In the genomic region with DNA sequence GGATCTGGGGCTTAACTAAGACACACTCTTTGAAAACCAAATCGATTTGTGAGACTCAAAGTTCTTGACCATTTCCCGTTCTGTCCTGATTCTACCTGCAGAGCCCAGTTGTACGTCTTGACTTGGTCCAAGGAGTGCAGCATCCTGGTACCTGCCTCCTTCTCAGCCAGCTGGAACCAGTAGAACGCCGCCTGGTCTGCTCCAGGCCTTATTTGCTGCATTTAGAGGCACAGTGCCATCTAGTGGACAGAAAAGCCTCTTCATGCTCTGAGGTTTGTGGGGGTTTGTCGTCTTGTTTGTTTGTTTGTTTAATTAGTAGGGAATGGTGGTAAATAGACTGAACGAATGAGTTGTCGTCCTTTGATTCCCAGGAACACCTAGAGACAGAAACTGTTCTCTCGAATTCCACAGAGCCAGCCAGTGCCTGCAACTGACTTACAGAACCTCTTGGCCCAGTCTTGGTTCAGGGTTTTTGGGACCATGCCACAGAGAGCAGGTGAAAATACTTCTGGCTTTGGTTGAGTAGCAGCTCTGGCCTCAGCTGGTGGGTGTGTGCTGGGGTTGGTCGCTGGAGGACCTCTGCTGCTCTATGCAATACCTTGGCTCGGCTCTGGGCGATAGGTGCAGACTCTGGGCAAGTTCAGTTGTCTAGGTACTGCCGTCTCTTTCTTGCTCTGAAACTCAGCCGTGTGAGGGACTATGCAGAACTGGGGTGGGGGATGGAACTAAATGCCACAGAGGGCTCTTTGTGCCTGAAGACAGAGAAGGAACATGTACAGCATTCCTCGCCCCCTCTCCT, we compare ENCODE assay signal across 8 mouse cellular contexts. TPM values are rescaled to one million over a fixed set of nuclear protein-coding genes. Genes with fewer than 3 reads are reported as not detected.
DNase-seq lines count a peak whose midpoint lies in the region; ATAC-seq and TF ChIP-seq lines count a peak whose summit lies in the region.
"Had no signal": no experiment of that assay in that cellular context is flagged by ENCODE, and none has a peak within 500 bp of the region (broad histone marks: within the 10 kb centered on the region; RNA-seq: fewer than 3 reads in every experiment).

No protein-coding gene starts in this region.

- no peak for ATAC-seq in embryonic facial prominence, embryonic 14.5 days (ENCODE audit: low read depth)
- no peak for ATAC-seq in liver, postnatal 0 days
- ATAC-seq in neural tube, embryonic 15.5 days (ENCODE audit: low FRiP score) = peak; percentile 69; the same call in 1 of the 2 replicates

- no peaks in the 10 kb centered on the region for H3K9me3 ChIP-seq in embryonic facial prominence, embryonic 14.5 days (ENCODE audit: control insufficient read depth, low read length)
- no peaks in the 10 kb centered on the region for H3K9me3 ChIP-seq in liver, postnatal 0 days (ENCODE audit: low read length)
- no peaks in the 10 kb centered on the region for H3K9me3 ChIP-seq in neural tube, embryonic 15.5 days (replicated peaks)
- H3K9me3 ChIP-seq: heart, embryonic 13.5 days had no signal

- H3K27me3 ChIP-seq in embryonic facial prominence, embryonic 14.5 days (replicated peaks; ENCODE audit: control insufficient read depth, insufficient read depth, low read length) = peaks cover 6% of the 10 kb centered on the region; the same call in 1 of the 2 replicates
- no peaks in the 10 kb centered on the region for H3K27me3 ChIP-seq in liver, postnatal 0 days (ENCODE audit: insufficient read depth, low read length)
- H3K27me3 ChIP-seq in neural tube, embryonic 15.5 days (replicated peaks) = no peaks in the 10 kb centered on the region

- WGBS in bone marrow, adult 2 months = 31% methylated on average over 15 of the region's 15 CpGs
- WGBS in embryonic facial prominence, embryonic 14.5 days = 23% methylated on average over 15 of the region's 15 CpGs
- WGBS in liver, postnatal 0 days (ENCODE audit: insufficient replicate concordance) = 28% methylated on average over 15 of the region's 15 CpGs
- 27% methylated on average over 15 of the region's 15 CpGs for WGBS in neural tube, embryonic 15.5 days

- TF ChIP-seq CTCF in bone marrow, adult 2 months (IDR thresholded peaks at IDR 0.05; ENCODE audit: control insufficient read depth, insufficient read depth, low read length) = peak; percentile 51
- peak; percentile 83 for TF ChIP-seq CTCF in liver, postnatal 0 days (IDR thresholded peaks at IDR 0.05; ENCODE audit: low read depth)

- H3K4me1 ChIP-seq in bone marrow, adult 2 months (ENCODE audit: control insufficient read depth, insufficient read depth, low read length) = no peaks in the 10 kb centered on the region
- no peaks in the 10 kb centered on the region for H3K4me1 ChIP-seq in embryonic facial prominence, embryonic 14.5 days (ENCODE audit: control insufficient read depth, insufficient read depth, low read length)
- H3K4me1 ChIP-seq in liver, postnatal 0 days (ENCODE audit: insufficient read depth) = no peaks in the 10 kb centered on the region
- H3K4me1 ChIP-seq in neural tube, embryonic 15.5 days = peaks cover 12% of the 10 kb centered on the region
- H3K4me1 ChIP-seq: heart, embryonic 13.5 days had no signal

- H3K36me3 ChIP-seq in embryonic facial prominence, embryonic 14.5 days (ENCODE audit: control insufficient read depth, insufficient read depth, low read length) = no peaks in the 10 kb centered on the region
- H3K36me3 ChIP-seq in liver, postnatal 0 days (replicated peaks; ENCODE audit: insufficient read depth, low read length) = no peaks in the 10 kb centered on the region
- no peaks in the 10 kb centered on the region for H3K36me3 ChIP-seq in neural tube, embryonic 15.5 days
- H3K36me3 ChIP-seq: heart, embryonic 13.5 days had no signal

- no peak for TF ChIP-seq EP300 in liver, postnatal 0 days (IDR thresholded peaks at IDR 0.05; ENCODE audit: low read depth)

- no peak overlapping the region for H3K4me2 ChIP-seq in embryonic facial prominence, embryonic 14.5 days (ENCODE audit: low read depth, low read length)
- H3K4me2 ChIP-seq in liver, postnatal 0 days (ENCODE audit: low read depth, low read length) = no peak overlapping the region
- no peak overlapping the region for H3K4me2 ChIP-seq in neural tube, embryonic 15.5 days
- H3K4me2 ChIP-seq: heart, embryonic 13.5 days had no signal

- DNase-seq in urinary bladder, postnatal 25 days (ENCODE audit: low spot score) = peak; percentile 52
- DNase-seq in urinary bladder, postnatal 10 days (ENCODE audit: low spot score) = no peak
- peak; percentile 78 for DNase-seq in embryonic facial prominence, embryonic 14.5 days (ENCODE audit: low spot score)
- DNase-seq in hindlimb bud, embryonic 11.5 days (ENCODE audit: extremely low spot score, low read depth, low spot score) = peak; percentile 44
- DNase-seq in liver, postnatal 0 days = peak; percentile 31

- H3K27ac ChIP-seq in bone marrow, adult 2 months (ENCODE audit: control insufficient read depth, insufficient read depth, low read depth, low read length, poor library complexity) = no peak overlapping the region
- H3K27ac ChIP-seq in embryonic facial prominence, embryonic 14.5 days (replicated peaks; ENCODE audit: low read depth, low read length) = no peak overlapping the region
- H3K27ac ChIP-seq in liver, postnatal 0 days (ENCODE audit: low read depth) = no peak overlapping the region
- no peak overlapping the region for H3K27ac ChIP-seq in neural tube, embryonic 15.5 days (replicated peaks)
- H3K27ac ChIP-seq: heart, embryonic 13.5 days had no signal

- H3K4me3 ChIP-seq in bone marrow, adult 2 months (replicated peaks; ENCODE audit: control insufficient read depth, low read depth, low read length) = no peak overlapping the region
- H3K4me3 ChIP-seq in embryonic facial prominence, embryonic 14.5 days (ENCODE audit: low read depth, low read length) = no peak overlapping the region
- H3K4me3 ChIP-seq in liver, postnatal 0 days (ENCODE audit: low read depth, low read length) = no peak overlapping the region
- H3K4me3 ChIP-seq in neural tube, embryonic 15.5 days (replicated peaks) = no peak overlapping the region
- H3K4me3 ChIP-seq: heart, embryonic 13.5 days had no signal

- TF ChIP-seq POLR2A in bone marrow, adult 2 months (IDR thresholded peaks at IDR 0.05; ENCODE audit: borderline replicate concordance, control insufficient read depth, low read depth, low read length) = no peak

- no peak overlapping the region for H3K9ac ChIP-seq in embryonic facial prominence, embryonic 14.5 days (ENCODE audit: low read depth, low read length)
- H3K9ac ChIP-seq in liver, postnatal 0 days (replicated peaks) = no peak overlapping the region
- no peak overlapping the region for H3K9ac ChIP-seq in neural tube, embryonic 15.5 days (replicated peaks)
- H3K9ac ChIP-seq: heart, embryonic 13.5 days had no signal

RNA-seq across cellular contexts. Expression of a gene that starts 24.2 kb away (rescaled TPM):
- not detected in 2 replicates for polyA plus RNA-seq in bone marrow, adult 2 months (2011; ENCODE audit: insufficient read depth, insufficient read length, low replicate concordance, missing spikeins)
- 0.17 and 0.61 TPM in 2 replicates for polyA plus RNA-seq in embryonic facial prominence, embryonic 14.5 days (2014; fragmentation: Nextera tagmentation; extraction: Ambion mirVana)
- polyA plus RNA-seq in liver, postnatal 0 days (2015; fragmentation: Nextera tagmentation; extraction: Ambion mirVana) = not detected in 2 replicates
- polyA plus RNA-seq in neural tube, embryonic 15.5 days (2015; fragmentation: Nextera tagmentation; extraction: Ambion mirVana) = 0.42 and 0.60 TPM in 2 replicates

RNA-seq across cellular contexts. Expression of a gene that starts 36.6 kb away (rescaled TPM):
- polyA plus RNA-seq in bone marrow, adult 2 months (2011; ENCODE audit: insufficient read depth, insufficient read length, low replicate concordance, missing spikeins) = not detected in 2 replicates
- polyA plus RNA-seq in embryonic facial prominence, embryonic 14.5 days (2014; fragmentation: Nextera tagmentation; extraction: Ambion mirVana) = 2.2 and 4.7 TPM in 2 replicates
- polyA plus RNA-seq in liver, postnatal 0 days (2015; fragmentation: Nextera tagmentation; extraction: Ambion mirVana) = 0.05 and 0.08 TPM in 2 replicates
- polyA plus RNA-seq in neural tube, embryonic 15.5 days (2015; fragmentation: Nextera tagmentation; extraction: Ambion mirVana) = 2.5 and 2.6 TPM in 2 replicates

RNA-seq across cellular contexts. Expression of a gene that starts 57.0 kb away (rescaled TPM):
- polyA plus RNA-seq in bone marrow, adult 2 months (2011; ENCODE audit: insufficient read depth, insufficient read length, low replicate concordance, missing spikeins) = not detected in 2 replicates
- 5.3 and 6.5 TPM in 2 replicates for polyA plus RNA-seq in embryonic facial prominence, embryonic 14.5 days (2014; fragmentation: Nextera tagmentation; extraction: Ambion mirVana)
- not detected in 2 replicates for polyA plus RNA-seq in liver, postnatal 0 days (2015; fragmentation: Nextera tagmentation; extraction: Ambion mirVana)
- polyA plus RNA-seq in neural tube, embryonic 15.5 days (2015; fragmentation: Nextera tagmentation; extraction: Ambion mirVana) = 0.23 TPM in 1 of 2 replicates, not detected in the other
- polyA plus RNA-seq: heart, embryonic 13.5 days had no signal
